Mouse (Mus musculus): ENCODE data around the gene Cenpk. TPM values are rescaled to one million over a fixed set of nuclear protein-coding genes. Genes with fewer than 3 reads are reported as not detected.

Gene Cenpk
- polyA plus RNA-seq (2012; ENCODE audit: low replicate concordance), result 1.3 TPM in 1 of 2 replicates, not detected in the other

DNA sequence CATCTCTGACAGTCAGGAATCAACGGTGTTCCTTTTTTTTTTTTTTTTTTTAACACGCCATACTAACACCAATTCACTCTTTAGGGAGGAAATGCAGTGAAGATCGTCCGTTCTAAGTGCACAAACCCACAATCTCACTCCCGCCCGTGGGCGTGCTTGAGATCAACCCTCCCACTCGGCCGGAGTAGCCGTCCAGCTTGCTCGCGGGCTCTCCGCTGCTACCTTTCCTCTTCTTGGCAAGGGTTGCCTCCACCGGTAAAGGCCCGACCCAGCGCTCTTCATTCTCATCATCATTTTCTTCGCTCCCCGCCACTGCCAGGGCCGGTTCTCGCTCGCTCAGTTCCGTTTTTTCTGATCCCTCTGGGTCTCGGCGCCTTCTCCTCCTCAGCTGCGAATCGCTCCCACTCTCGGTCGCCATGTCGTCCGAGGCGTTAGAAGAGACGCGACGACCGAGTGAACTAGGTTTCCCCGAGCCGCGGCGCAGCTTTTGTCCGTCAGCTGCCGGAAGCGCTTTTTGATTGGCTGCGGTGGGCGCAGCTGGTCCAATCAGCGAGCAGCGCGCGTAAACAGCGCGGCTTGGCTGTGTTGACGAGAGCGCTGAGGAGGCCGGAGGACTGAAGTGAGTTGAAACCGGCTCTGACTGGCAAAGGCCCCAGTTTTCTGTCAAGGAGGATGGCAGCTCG is at the start of gene Cenpk, which contains the start of gene Ppwd1:
Gene Cenpk, plus strand, starts transcription at position 228 of the 683 bp plus-strand sequence.
Gene Ppwd1, minus strand, starts transcription at position 460 of the 683 bp plus-strand sequence.

DNA sequence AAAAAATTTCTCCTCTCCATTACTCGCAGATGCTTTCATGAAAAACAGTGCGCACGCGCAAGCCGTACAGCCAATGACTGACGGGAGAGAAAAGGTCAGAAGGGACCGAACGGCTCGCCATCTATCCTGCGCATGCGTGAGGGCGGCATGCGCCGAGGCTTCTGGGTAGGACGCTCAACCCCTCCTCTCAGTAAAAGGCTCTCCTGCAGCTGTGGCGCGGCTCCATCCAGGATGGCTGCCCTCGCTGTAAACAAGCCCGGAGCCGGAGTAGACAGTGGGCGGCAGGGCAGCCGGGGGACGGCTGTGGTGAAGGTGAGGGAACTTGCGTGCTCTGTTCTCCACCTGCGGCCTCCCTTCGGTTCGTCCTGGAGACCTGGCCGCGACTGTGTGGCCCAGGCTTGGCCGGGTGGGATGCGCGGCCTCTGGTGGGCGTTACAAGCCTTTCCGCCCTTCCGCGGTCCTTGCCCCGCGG is 49.7 kb upstream of the Cenpk start, which contains the start of gene Trim23:
Gene Trim23, plus strand, starts transcription at position 148 of the 472 bp plus-strand sequence.

DNA sequence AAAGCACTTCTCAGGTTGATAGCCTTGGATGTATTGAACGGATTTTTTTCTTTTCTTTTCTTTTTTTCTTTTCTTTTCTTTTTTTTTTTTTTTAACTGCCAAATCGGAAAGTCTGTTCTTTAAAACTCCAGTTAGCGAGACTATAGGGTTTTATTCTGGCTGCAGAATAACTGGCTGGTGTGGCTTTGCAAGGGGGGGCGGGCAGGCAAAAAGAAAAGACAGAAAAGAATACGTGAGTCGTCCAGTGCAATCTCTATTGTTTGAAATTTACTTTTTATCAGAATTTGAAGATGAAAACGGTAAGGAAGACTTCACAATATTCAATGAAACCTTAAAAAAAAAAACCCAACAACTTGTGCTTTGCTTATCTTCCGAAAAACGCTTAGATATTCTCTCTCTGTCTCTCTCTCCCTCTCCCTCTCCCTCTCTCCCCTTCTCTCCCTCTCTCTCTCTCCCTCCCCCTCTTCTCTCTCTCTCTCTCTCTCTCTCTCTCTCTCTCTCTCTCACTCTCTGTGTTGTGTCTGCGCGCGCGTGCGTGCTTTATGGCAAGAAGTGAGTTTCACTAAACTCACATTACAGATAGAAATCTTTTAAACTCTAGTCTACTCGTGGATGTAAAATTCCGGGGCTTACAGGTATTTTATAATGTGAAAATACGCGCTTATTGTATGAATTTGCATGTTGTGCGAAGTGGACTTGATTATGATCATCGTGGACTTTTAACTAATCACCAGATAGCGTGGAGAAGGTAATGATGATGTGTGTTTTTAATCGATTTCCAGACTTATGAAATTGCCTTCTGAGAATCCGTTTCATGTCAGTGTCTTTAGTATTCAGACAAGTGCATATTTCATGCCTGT is 59.2 kb downstream of the Cenpk start, which contains the start of gene Adamts6:
Gene Adamts6, plus strand, starts transcription at position 470 of the 860 bp plus-strand sequence.

Other genes starting within 250 kb of the Cenpk start
- 8.7 and 11.8 TPM in 2 replicates for gene Nln, start 119.0 kb upstream of the Cenpk start, polyA plus RNA-seq (2012; ENCODE audit: low replicate concordance)
- 0.35 and 0.48 TPM in 2 replicates for gene Sgtb, start 118.9 kb upstream of the Cenpk start, polyA plus RNA-seq (2012; ENCODE audit: low replicate concordance)
- 0.79 and 3.5 TPM in 2 replicates for gene Trappc13, start 50.1 kb upstream of the Cenpk start, polyA plus RNA-seq (2012; ENCODE audit: low replicate concordance)
- gene Trim23, start 49.8 kb upstream of the Cenpk start, polyA plus RNA-seq (2012; ENCODE audit: low replicate concordance), result 1.4 and 1.8 TPM in 2 replicates
- gene Ppwd1, start 232 bp downstream of the Cenpk start, polyA plus RNA-seq (2012; ENCODE audit: low replicate concordance), result 1.2 and 3.9 TPM in 2 replicates
- 0.87 and 1.0 TPM in 2 replicates for gene Adamts6, start 59.2 kb downstream of the Cenpk start, polyA plus RNA-seq (2012; ENCODE audit: low replicate concordance)

Data from hematopoietic multipotent progenitor cell, adult 10-12 weeks (in vitro differentiated cells).